Mouse (Mus musculus) lung, adult 2 months (tissue): Measurements from ENCODE around the gene Tpcn1. TPM values are rescaled to one million over a fixed set of nuclear protein-coding genes. Genes with fewer than 3 reads are reported as not detected.

Experiments
- DNase-seq: peaks from one replicate; pipeline ENCODE4 v3.0.0; 2022
- H3K4me1 ChIP-seq: fragments of 200-500 bp; 2 replicates; pipeline ENCODE4 v1.6.1; 2011; ENCODE audit warnings: low read length; ENCODE audit not compliant: control insufficient read depth, insufficient read depth
- H3K4me3 ChIP-seq: fragments of 200-500 bp; replicated peaks from 2 replicates; pipeline ENCODE3; 2011; ENCODE audit warnings: low read depth, mild to moderate bottlenecking, control low read depth, low read length; ENCODE audit errors: extremely low read depth
- CTCF ChIP-seq: fragments of 200-500 bp; IDR thresholded peaks from 2 replicates; pipeline ENCODE4 v1.5.1; 2011; ENCODE audit warnings: mild to moderate bottlenecking, low read length, control low read depth; ENCODE audit not compliant: insufficient read depth
- POLR2A ChIP-seq: fragments of 200-500 bp; IDR thresholded peaks from 2 replicates; pipeline ENCODE4 v1.6.1; 2011; ENCODE audit warnings: low read depth, mild to moderate bottlenecking, control low read depth, low read length, borderline replicate concordance; ENCODE audit errors: extremely low read depth
- WGBS: fragments of 180-500 bp; shearing (Covaris S2); methylation state at CpG from one replicate; pipeline ENCODE4 v1.1.7; 2018; 5-methylcytosine and 5-hydroxymethylcytosine counted together
- polyA plus RNA-seq: library from polyadenylated mRNA; depleted of rRNA; stranded (reverse); fragments of >200 nt; gene quantifications from 2 replicates; pipeline ENCODE4 v1.2.3, GENCODE M21; 2012

Gene Tpcn1
- polyA plus RNA-seq, 1 experiment = 89.2 TPM

- 68% methylated on average over 5 of the region's 5 CpGs for WGBS
- H3K4me1 ChIP-seq = no peaks in the 10 kb centered on the region
- DNase-seq = no peak
- no peak for TF ChIP-seq POLR2A
- no peak for TF ChIP-seq CTCF
- no peak overlapping the region for H3K4me3 ChIP-seq
Measured at GRCm38 (mm10) chr5:120550137-120550536, 38.3 kb downstream of the Tpcn1 start.

GRCm38 (mm10) chr5:120548236-120548850 is 40.1 kb downstream of the Tpcn1 start:
- no peak for DNase-seq
- no peak for TF ChIP-seq CTCF
- TF ChIP-seq POLR2A = no peak
- 79% methylated on average over 11 of the region's 11 CpGs for WGBS

GRCm38 (mm10) chr5:120536632-120537031 is 51.8 kb downstream of the Tpcn1 start:
- no peaks in the 10 kb centered on the region for H3K4me1 ChIP-seq
- TF ChIP-seq CTCF = no peak
- no peak for TF ChIP-seq POLR2A
- DNase-seq = no peak
- 74% methylated on average over 5 of the region's 5 CpGs for WGBS
- H3K4me3 ChIP-seq = no peak overlapping the region

More at GRCm38 (mm10) chr5:120548236-120548850, 40.1 kb downstream of the Tpcn1 start:
- Histone ChIP-seq H3K4me3 (no peak overlapping the region), H3K4me1 (no peaks in the 10 kb centered on the region)

- no peak for DNase-seq
- WGBS = 66% methylated on average over 13 of the region's 13 CpGs
- Histone ChIP-seq H3K4me3 (no peak overlapping the region), H3K4me1 (no peaks in the 10 kb centered on the region)
- TF ChIP-seq CTCF (no peak), POLR2A (no peak)
Measured at GRCm38 (mm10) chr5:120536046-120536445, 52.4 kb downstream of the Tpcn1 start.

GRCm38 (mm10) chr5:120534686-120535075 is 53.8 kb downstream of the Tpcn1 start:
- no peak for DNase-seq
- no peak for TF ChIP-seq POLR2A
- TF ChIP-seq CTCF = no peak
- 55% methylated on average over 2 of the region's 2 CpGs for WGBS
- H3K4me3 ChIP-seq = no peak overlapping the region
- H3K4me1 ChIP-seq = no peaks in the 10 kb centered on the region

GRCm38 (mm10) chr5:120534071-120534685 is 54.3 kb downstream of the Tpcn1 start:
- TF ChIP-seq POLR2A (no peak), CTCF (no peak)
- Histone ChIP-seq H3K4me3 (no peak overlapping the region), H3K4me1 (no peaks in the 10 kb centered on the region)
- WGBS = 68% methylated on average over 15 of the region's 15 CpGs
- no peak for DNase-seq

- no peak for TF ChIP-seq CTCF
- TF ChIP-seq POLR2A = no peak
- WGBS = 67% methylated on average over 8 of the region's 8 CpGs
- no peak for DNase-seq
Measured at GRCm38 (mm10) chr5:120531631-120532030, 56.8 kb downstream of the Tpcn1 start.

GRCm38 (mm10) chr5:120527296-120527964 is 61.0 kb downstream of the Tpcn1 start:
- H3K4me1 ChIP-seq = no peaks in the 10 kb centered on the region
- 76% methylated on average over 17 of the region's 20 CpGs for WGBS

More at GRCm38 (mm10) chr5:120531631-120532030, 56.8 kb downstream of the Tpcn1 start:
- no peaks in the 10 kb centered on the region for H3K4me1 ChIP-seq
- no peak overlapping the region for H3K4me3 ChIP-seq

GRCm38 (mm10) chr5:120526311-120526710 is 62.2 kb downstream of the Tpcn1 start:
- no peak for TF ChIP-seq CTCF
- TF ChIP-seq POLR2A = no peak
- no peak overlapping the region for H3K4me3 ChIP-seq
- DNase-seq = no peak
- no peaks in the 10 kb centered on the region for H3K4me1 ChIP-seq
- WGBS = 62% methylated on average over 11 of the region's 11 CpGs

More at GRCm38 (mm10) chr5:120527296-120527964, 61.0 kb downstream of the Tpcn1 start:
- H3K4me3 ChIP-seq = no peak overlapping the region
- TF ChIP-seq CTCF (no peak), POLR2A (no peak)
- no peak for DNase-seq
